Mouse (Mus musculus): Measurements from ENCODE around the gene Prkg1. TPM values are rescaled to one million over a fixed set of nuclear protein-coding genes. Genes with fewer than 3 reads are reported as not detected.

The Prkg1 gene
- polyA plus RNA-seq, 1 experiment from 2014 or later, result 6.0 TPM

GRCm38 (mm10) chr19:30942369-30942992 lies 822.4 kb downstream of the Prkg1 start:
- TF ChIP-seq CTCF (IDR thresholded peaks at IDR 0.05; ENCODE audit: low read depth), result no peak
- Histone ChIP-seq H3K9ac (no peak overlapping the region), H3K9me3 (ENCODE audit: low read depth, low read length) (no peaks in the 10 kb centered on the region), H3K4me3 (ENCODE audit: low read depth, low read length) (no peak overlapping the region), H3K4me2 (no peak overlapping the region), H3K4me1 (ENCODE audit: insufficient read depth) (peaks cover 3% of the 10 kb centered on the region; the same call in 1 of the 2 replicates), H3K27me3 (ENCODE audit: insufficient read depth, low read length) (no peaks in the 10 kb centered on the region), H3K36me3 (ENCODE audit: insufficient read depth) (no peaks in the 10 kb centered on the region), H3K27ac (ENCODE audit: low read depth) (no peak overlapping the region)
- WGBS, result 11% methylated on average over 5 of the region's 5 CpGs
- ATAC-seq (ENCODE audit: insufficient read depth), result peak; percentile 62; the same call in 1 of the 2 replicates
- DNase-seq, result peak; percentile 36

DNA sequence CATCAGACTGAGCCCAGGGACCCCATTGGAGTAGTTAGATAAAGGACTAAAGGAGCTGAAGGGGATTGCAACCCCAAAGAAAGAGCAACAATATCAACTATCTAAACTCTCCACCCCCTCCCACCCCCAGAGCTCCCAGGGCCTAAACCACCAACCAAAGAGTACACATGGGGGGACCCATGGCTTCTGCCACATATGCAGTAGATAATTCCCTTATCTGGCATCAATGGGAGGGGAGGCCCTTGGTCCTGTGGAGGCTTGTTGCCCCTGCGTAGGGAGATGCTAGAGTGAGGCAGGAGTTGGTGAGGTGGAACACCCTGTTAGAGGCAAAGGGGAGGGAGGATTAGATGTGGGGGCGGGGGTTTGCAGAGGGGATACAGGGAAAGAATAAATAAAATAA lies 826.8 kb downstream of the Prkg1 start:
- H3K36me3 ChIP-seq (ENCODE audit: insufficient read depth), result no peaks in the 10 kb centered on the region
- 80% methylated on average over 2 of the region's 2 CpGs for WGBS
- H3K4me2 ChIP-seq, result no peak overlapping the region
- no peaks in the 10 kb centered on the region for H3K27me3 ChIP-seq (ENCODE audit: insufficient read depth, low read length)
- H3K4me3 ChIP-seq (ENCODE audit: low read depth, low read length), result no peak overlapping the region
- H3K4me1 ChIP-seq (ENCODE audit: insufficient read depth), result peaks cover 3% of the 10 kb centered on the region; the same call in 1 of the 2 replicates
- H3K27ac ChIP-seq (ENCODE audit: low read depth), result no peak overlapping the region
- ATAC-seq (ENCODE audit: insufficient read depth) (no peak), DNase-seq (no peak)
- no peaks in the 10 kb centered on the region for H3K9me3 ChIP-seq (ENCODE audit: low read depth, low read length)
- no peak for TF ChIP-seq CTCF (IDR thresholded peaks at IDR 0.05; ENCODE audit: low read depth)
- no peak overlapping the region for H3K9ac ChIP-seq

GRCm38 (mm10) chr19:30931469-30932192 lies 833.2 kb downstream of the Prkg1 start:
- Histone ChIP-seq H3K36me3 (ENCODE audit: insufficient read depth) (no peaks in the 10 kb centered on the region), H3K27ac (ENCODE audit: low read depth) (no peak overlapping the region), H3K9me3 (ENCODE audit: low read depth, low read length) (no peaks in the 10 kb centered on the region), H3K27me3 (ENCODE audit: insufficient read depth, low read length) (no peaks in the 10 kb centered on the region), H3K4me2 (no peak overlapping the region), H3K4me1 (ENCODE audit: insufficient read depth) (no peaks in the 10 kb centered on the region), H3K4me3 (ENCODE audit: low read depth, low read length) (no peak overlapping the region), H3K9ac (no peak overlapping the region)
- no peak for TF ChIP-seq CTCF (IDR thresholded peaks at IDR 0.05; ENCODE audit: low read depth)
- 80% methylated on average over 5 of the region's 5 CpGs for WGBS
- ATAC-seq (ENCODE audit: insufficient read depth) (no peak), DNase-seq (no peak)

- WGBS, result 54% methylated on average over 1 of the region's 1 CpGs
- DNase-seq, result no peak
- no peaks in the 10 kb centered on the region for H3K9me3 ChIP-seq (ENCODE audit: low read depth, low read length)
- H3K27ac ChIP-seq (ENCODE audit: low read depth), result no peak overlapping the region
- TF ChIP-seq CTCF (IDR thresholded peaks at IDR 0.05; ENCODE audit: low read depth), result no peak
- H3K4me1 ChIP-seq (ENCODE audit: insufficient read depth), result no peaks in the 10 kb centered on the region
- no peak overlapping the region for H3K4me2 ChIP-seq
- no peaks in the 10 kb centered on the region for H3K36me3 ChIP-seq (ENCODE audit: insufficient read depth)
- no peak overlapping the region for H3K9ac ChIP-seq
- H3K27me3 ChIP-seq (ENCODE audit: insufficient read depth, low read length), result no peaks in the 10 kb centered on the region
- no peak overlapping the region for H3K4me3 ChIP-seq (ENCODE audit: low read depth, low read length)
- ATAC-seq (ENCODE audit: insufficient read depth), result no peak
These were observed 840.8 kb downstream of the Prkg1 start for GRCm38 (mm10) chr19:30924032-30924431.

DNA sequence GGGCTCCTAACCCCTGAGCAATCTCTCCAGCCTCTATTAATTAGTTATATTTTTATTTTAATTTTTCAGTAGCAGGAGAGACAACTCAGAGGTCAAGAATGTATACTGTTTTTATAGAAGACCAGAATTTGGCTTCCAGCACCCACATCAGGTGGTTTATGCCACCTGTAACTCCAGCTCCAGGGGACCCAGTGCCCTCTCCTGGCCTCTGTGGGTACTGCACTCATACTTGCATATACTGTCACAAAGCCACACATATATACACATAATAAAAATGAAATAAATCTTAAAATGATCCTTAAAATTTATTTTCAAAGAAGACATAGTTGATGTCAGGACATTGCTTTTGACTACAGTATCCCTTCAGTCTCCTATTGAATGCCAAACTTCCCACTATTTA lies 862.5 kb downstream of the Prkg1 start:
- no peaks in the 10 kb centered on the region for H3K36me3 ChIP-seq (ENCODE audit: insufficient read depth)
- DNase-seq, result no peak
- no peaks in the 10 kb centered on the region for H3K4me1 ChIP-seq (ENCODE audit: insufficient read depth)
- H3K9me3 ChIP-seq (ENCODE audit: low read depth, low read length), result no peaks in the 10 kb centered on the region
- no peak overlapping the region for H3K4me2 ChIP-seq
- H3K27me3 ChIP-seq (ENCODE audit: insufficient read depth, low read length), result no peaks in the 10 kb centered on the region
- no peak overlapping the region for H3K9ac ChIP-seq
- no peak for ATAC-seq (ENCODE audit: insufficient read depth)
- H3K27ac ChIP-seq (ENCODE audit: low read depth), result no peak overlapping the region
- TF ChIP-seq CTCF (IDR thresholded peaks at IDR 0.05; ENCODE audit: low read depth), result peak; percentile 23; the same call in 1 of the 2 replicates
- H3K4me3 ChIP-seq (ENCODE audit: low read depth, low read length), result no peak overlapping the region

DNA sequence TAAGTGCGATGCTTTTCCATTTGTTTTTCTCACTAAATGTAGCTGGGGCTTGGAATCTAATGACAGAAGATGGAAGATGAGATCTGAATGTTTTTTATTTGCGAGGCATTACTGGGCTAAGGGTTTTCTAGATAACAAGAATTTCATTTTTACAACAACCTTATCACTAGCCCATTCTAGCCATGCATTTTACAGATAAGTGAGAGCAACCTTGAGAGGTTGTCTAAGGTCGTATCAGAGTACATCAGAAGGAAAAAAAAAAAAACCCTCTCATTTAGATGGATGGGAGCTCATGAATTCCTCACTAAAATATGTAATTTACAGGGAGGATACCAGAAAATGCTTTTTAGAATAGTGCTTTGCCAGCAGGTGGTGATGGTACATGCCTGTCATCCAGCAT lies 863.8 kb downstream of the Prkg1 start:
- H3K4me1 ChIP-seq (ENCODE audit: insufficient read depth), result no peaks in the 10 kb centered on the region
- H3K36me3 ChIP-seq (ENCODE audit: insufficient read depth), result no peaks in the 10 kb centered on the region
- no peaks in the 10 kb centered on the region for H3K9me3 ChIP-seq (ENCODE audit: low read depth, low read length)
- no peaks in the 10 kb centered on the region for H3K27me3 ChIP-seq (ENCODE audit: insufficient read depth, low read length)
- no peak overlapping the region for H3K9ac ChIP-seq
- H3K4me2 ChIP-seq, result no peak overlapping the region
- no peak overlapping the region for H3K4me3 ChIP-seq (ENCODE audit: low read depth, low read length)
- ATAC-seq (ENCODE audit: insufficient read depth) (no peak), DNase-seq (no peak)
- WGBS, result 72% methylated on average over 3 of the region's 3 CpGs
- TF ChIP-seq CTCF (IDR thresholded peaks at IDR 0.05; ENCODE audit: low read depth), result no peak
- no peak overlapping the region for H3K27ac ChIP-seq (ENCODE audit: low read depth)

- DNase-seq (no peak), ATAC-seq (ENCODE audit: insufficient read depth) (no peak)
- Histone ChIP-seq H3K4me2 (no peak overlapping the region), H3K4me3 (ENCODE audit: low read depth, low read length) (no peak overlapping the region), H3K27ac (ENCODE audit: low read depth) (no peak overlapping the region), H3K36me3 (ENCODE audit: insufficient read depth) (no peaks in the 10 kb centered on the region), H3K9ac (no peak overlapping the region), H3K9me3 (ENCODE audit: low read depth, low read length) (no peaks in the 10 kb centered on the region), H3K27me3 (ENCODE audit: insufficient read depth, low read length) (no peaks in the 10 kb centered on the region), H3K4me1 (ENCODE audit: insufficient read depth) (no peaks in the 10 kb centered on the region)
- 77% methylated on average over 2 of the region's 2 CpGs for WGBS
- TF ChIP-seq CTCF (IDR thresholded peaks at IDR 0.05; ENCODE audit: low read depth), result no peak
These were observed 874.5 kb downstream of the Prkg1 start for GRCm38 (mm10) chr19:30890377-30890776.
